Mouse (Mus musculus) spleen, adult 2 months (tissue): ENCODE results near the gene Fsd1.

ENCODE experiments used
- CTCF ChIP-seq: fragments of 200-500 bp; IDR thresholded peaks from 2 replicates; pipeline ENCODE4 v1.5.1; 2011; ENCODE audit warnings: mild to moderate bottlenecking, inconsistent platforms; ENCODE audit not compliant: insufficient read depth, insufficient read length, insufficient replicate concordance; ENCODE audit errors: extremely low read depth
- POLR2A ChIP-seq: fragments of 200-500 bp; IDR thresholded peaks from 2 replicates; pipeline ENCODE4 v1.6.1; 2011; ENCODE audit warnings: low read depth, low read length, inconsistent platforms

- TF ChIP-seq CTCF: no peak
- no peak for TF ChIP-seq POLR2A
Measured at GRCm38 (mm10) chr17:56034040-56034725, 47.9 kb downstream of the Fsd1 start.
